Mouse (Mus musculus) 416B (cell line): ENCODE data around the gene Rnf44.
A peak's percentile ranks its signal among the peaks of the same experiment; 100 is the strongest.

Experiments used
- DNase-seq: peaks from one replicate; pipeline ENCODE4 v3.0.0; 2011; ENCODE audit warnings: low read depth

Rnf44 gene

GRCm38 (mm10) chr13:54686139-54687053 is 7.3 kb downstream of the Rnf44 start:
- peak; percentile 57 for DNase-seq

DNA sequence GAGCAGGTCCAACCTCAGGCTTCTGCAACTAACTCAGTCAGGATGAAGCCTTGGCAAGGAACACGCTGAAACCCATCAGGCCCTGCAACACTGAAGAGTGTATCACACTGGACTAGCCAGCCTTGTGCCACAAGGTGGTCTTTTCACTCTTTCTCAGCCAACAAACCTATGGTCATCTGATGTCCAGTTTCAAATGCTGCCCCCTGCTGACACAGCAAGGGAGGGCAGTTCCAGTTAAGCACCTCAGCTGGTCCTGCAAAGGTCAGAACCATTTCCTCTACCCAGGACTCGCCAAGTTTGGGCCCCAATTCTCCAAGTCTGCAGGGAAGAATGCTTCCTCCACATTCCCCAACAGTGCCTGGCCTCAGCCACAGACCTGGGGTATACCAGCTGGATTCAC is 8.5 kb downstream of the Rnf44 start:
- peak; percentile 73 for DNase-seq

GRCm38 (mm10) chr13:54684140-54684896 is 9.4 kb downstream of the Rnf44 start:
- no peak for DNase-seq

DNA sequence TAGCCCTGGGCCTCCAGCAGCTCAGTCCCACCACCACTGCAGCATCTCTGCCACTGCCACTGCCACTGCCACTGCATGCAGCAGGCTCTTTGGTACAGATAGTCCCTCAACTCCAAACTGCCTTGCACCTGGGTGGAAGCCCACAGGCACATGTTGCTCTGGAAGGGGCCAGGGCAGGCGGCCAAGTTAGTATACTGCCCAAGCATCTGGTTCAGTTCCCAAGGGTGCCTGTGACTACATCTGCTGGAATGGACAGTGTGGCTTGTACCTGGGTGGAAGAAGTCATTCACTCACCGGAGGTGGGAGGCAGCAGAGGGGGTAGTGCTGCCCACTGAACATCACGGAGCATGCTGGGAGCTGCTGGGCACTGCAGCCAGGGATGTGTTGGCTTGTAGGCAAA is 10.4 kb downstream of the Rnf44 start:
- DNase-seq = no peak

DNA sequence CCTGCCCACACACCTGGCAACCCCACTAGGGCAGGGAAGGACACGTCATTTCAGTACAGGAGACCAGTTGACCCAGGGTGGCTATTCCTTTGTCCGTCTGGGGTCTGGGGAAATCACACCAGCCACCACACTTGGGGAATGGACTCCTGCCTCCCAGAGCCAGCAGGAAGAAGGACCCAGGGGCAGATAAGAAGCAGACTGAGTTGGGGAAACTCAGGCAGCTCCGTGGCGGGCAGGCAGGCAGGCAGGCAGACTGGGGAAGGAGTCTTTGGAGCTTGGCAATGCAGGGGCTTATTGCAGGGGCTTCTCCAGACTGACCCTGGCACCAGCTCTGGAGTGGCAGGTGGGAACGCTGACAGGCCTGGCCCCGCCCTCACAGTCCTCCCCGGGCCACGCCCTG is 12.4 kb downstream of the Rnf44 start:
- no peak for DNase-seq

GRCm38 (mm10) chr13:54680184-54680853 is 13.4 kb downstream of the Rnf44 start:
- DNase-seq = no peak

DNA sequence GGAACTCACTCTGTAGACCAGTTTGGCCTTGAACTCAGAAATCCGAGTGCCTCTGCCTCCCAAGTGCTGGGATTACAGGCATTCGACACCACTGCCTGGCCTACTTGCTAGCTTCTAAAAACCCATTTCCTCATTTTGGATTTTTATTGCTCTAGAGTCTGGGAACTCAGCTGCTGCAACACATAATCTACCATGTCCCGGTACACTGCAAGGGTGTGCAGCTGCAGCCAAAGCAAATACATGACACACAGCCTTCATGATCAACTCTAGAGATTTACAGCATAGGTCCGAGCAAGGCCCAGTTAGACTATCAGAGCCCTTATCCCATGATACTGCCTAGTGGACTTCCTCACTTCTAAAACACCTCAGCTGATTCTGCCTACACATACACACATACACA is 15.4 kb downstream of the Rnf44 start:
- no peak for DNase-seq

- no peak for DNase-seq
These were observed 17.7 kb downstream of the Rnf44 start for GRCm38 (mm10) chr13:54675895-54676590.

DNA sequence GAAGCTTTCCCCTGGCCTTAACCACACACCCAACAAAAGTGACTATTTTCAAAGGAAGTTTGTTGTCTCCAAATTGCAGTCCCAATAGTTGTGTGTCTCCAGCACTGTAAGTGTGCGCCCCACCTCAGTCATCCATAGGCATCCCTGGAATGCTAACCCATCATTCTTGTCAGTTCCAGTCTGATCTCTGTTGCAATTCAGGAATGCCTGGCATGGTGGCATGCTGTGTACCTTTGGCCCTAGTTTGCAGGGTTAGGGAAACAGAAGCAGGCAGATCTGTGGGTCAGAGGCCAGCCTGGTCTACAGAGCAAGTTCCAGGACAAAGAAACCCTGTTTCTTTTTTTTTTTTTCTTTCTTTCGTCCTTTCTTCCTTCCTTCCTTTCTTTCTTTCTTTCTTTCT is 23.2 kb downstream of the Rnf44 start:
- no peak for DNase-seq

DNA sequence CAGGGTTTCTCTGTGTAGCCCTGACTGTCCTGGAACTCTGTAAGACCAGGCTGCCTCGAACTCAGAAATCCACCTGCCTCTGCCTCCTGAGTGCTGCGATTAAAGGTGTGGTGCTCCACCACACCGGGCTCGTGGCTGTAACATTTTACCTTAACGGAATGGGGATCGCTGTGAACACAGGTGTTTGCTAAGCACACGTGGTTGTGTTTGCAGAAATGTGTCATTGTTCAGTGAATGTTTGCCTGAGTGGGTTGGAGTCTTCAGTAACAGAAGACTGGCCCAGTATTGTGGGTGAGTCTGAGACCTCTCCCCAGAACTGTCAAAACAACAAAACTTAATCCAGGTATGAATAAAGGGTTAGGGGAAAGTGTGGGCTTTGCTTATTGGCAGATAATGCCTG is 28.6 kb downstream of the Rnf44 start:
- no peak for DNase-seq

DNA sequence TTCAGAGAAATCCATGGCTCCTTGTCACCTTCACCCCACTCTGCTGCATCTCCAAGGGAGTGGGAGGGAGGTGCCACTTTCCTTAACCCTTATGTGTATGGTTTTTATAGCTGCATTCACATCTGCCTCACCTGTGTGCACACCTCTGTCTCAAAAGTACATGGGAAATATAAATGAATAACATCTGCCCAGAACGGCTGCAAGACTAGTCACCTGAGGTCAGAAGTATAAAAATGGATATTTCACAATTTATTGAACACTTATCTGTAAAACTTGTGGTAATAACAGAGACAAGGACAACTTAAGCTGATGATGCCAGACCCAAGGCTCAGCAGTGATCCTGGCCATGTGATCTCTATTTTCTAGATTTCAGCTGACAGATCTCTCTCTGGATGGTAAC is 29.2 kb downstream of the Rnf44 start:
- no peak for DNase-seq

DNA sequence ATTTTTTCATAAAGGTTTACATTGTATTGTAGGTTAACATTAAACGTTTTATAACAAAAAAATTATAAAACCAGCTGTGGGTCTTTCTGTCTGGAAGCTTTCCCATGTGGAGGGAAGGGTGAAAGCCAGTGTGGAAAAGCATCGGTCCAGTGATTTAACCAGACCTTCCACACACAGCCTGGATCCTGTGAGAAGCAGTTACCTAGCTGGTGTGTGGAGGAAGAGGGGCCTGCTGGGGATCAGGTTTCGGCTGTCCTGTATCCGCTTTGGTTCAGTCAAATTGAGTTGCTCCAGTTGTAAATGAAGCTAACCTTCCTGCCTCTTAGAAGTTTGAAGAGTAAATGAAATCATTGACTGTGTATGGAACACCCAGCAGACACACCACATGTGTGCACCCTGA is 29.7 kb downstream of the Rnf44 start:
- DNase-seq = no peak

- DNase-seq = no peak
These were observed 32.3 kb downstream of the Rnf44 start for GRCm38 (mm10) chr13:54661358-54661757.

GRCm38 (mm10) chr13:54660877-54661276 is 32.8 kb downstream of the Rnf44 start:
- no peak for DNase-seq

DNA sequence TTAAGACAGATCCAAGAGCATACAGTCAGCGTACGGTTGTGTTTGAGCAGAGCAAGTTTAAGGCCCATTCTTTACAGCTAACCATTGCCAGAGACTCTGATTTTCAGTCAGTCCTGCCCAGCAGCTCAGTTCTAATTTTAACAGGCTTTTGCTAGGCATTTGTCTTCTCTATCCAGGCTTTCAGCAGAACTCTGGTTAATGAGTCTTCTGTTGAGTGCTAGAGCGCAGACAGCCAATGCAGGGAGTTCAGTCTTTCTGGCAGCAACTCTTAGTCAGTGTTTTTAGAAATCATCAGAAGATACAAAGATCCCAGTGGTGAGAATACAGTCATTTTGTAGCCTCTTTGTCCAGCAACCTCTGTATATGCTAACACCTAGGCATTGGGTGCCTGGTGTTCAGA is 43.2 kb downstream of the Rnf44 start:
- DNase-seq = no peak

- no peak for DNase-seq
These were observed 58.7 kb downstream of the Rnf44 start for GRCm38 (mm10) chr13:54635011-54635410.

GRCm38 (mm10) chr13:54632731-54633277 is 60.9 kb downstream of the Rnf44 start:
- no peak for DNase-seq
